In genomic region chr9:102828604-102829003, GRCm38 (mm10) we compare ENCODE assay signal across 25 mouse cellular contexts. TPM values are rescaled to one million over a fixed set of nuclear protein-coding genes. Genes with fewer than 3 reads are reported as not detected.
DNase-seq lines count a peak whose midpoint lies in the region; ATAC-seq and TF ChIP-seq lines count a peak whose summit lies in the region.
"Had no signal": no experiment of that assay in that cellular context is flagged by ENCODE, and none has a peak within 500 bp of the region (broad histone marks: within the 10 kb centered on the region; RNA-seq: fewer than 3 reads in every experiment).

No protein-coding gene starts in this region.

- no peak overlapping the region for H3K27ac ChIP-seq in MEL (ENCODE audit: control insufficient read depth, low read depth, low read length)
- peak overlapping the region; percentile 30; the same call in 1 of the 2 replicates for H3K27ac ChIP-seq in liver, embryonic 12.5 days
- no peak overlapping the region for H3K27ac ChIP-seq in liver, embryonic 15.5 days (replicated peaks)
- H3K27ac ChIP-seq: forebrain, embryonic 10.5 days; forebrain, embryonic 13.5 days; hindbrain, embryonic 12.5 days had no signal

- no peaks in the 10 kb centered on the region for H3K79me2 ChIP-seq in MEL (ENCODE audit: control insufficient read depth, insufficient read depth, low read length, poor library complexity)

- peaks cover 6 to 11% of the 10 kb centered on the region in 2 experiments for H3K4me1 ChIP-seq in MEL (ENCODE audit: control insufficient read depth in 1 of 2, insufficient read depth in 2 of 2, low read length in 2 of 2)
- H3K4me1 ChIP-seq in liver, embryonic 12.5 days, result peaks cover 24% of the 10 kb centered on the region
- peaks cover 7% of the 10 kb centered on the region; the same call in 1 of the 2 replicates for H3K4me1 ChIP-seq in liver, embryonic 15.5 days (replicated peaks)
- H3K4me1 ChIP-seq: forebrain, embryonic 13.5 days; hindbrain, embryonic 12.5 days had no signal

- no peak for TF ChIP-seq CTCF in MEL (IDR thresholded peaks at IDR 0.05 in 2 of 3, conservative IDR thresholded peaks at IDR 0.05 in 1 of 3; ENCODE audit: control insufficient read depth in 1 of 3, insufficient read depth in 1 of 3, low read depth in 2 of 3, low read length in 3 of 3, poor library complexity in 1 of 3, severe bottlenecking in 1 of 3)

- peak; percentile 59 for DNase-seq in MEL (ENCODE audit: low read depth, low spot score)
- DNase-seq in adrenal gland, adult (ENCODE audit: inconsistent age in 2 of 2, low spot score in 1 of 2), result no peak
- DNase-seq in urinary bladder, postnatal 10 days (ENCODE audit: low spot score), result no peak
- DNase-seq in embryo, embryonic 9.5 days (ENCODE audit: extremely low spot score), result no peak
- DNase-seq in urinary bladder, adult 2 months (ENCODE audit: low spot score), result no peak
- DNase-seq: adrenal gland, adult 2 months; adrenal gland, postnatal 14 days; B cell, adult 2 months; cerebellum, adult 11 months; cerebellum, adult 2 months; cerebellum, adult 9-11 months; cerebellum, postnatal 25 days; embryo, embryonic 11 days; gastrocnemius, postnatal 10 days; heart, adult 11 months had no signal

- H3K9ac ChIP-seq in MEL (ENCODE audit: control insufficient read depth, low read depth, low read length, poor library complexity, severe bottlenecking), result no peak overlapping the region
- no peak overlapping the region for H3K9ac ChIP-seq in liver, embryonic 12.5 days
- H3K9ac ChIP-seq in liver, embryonic 15.5 days, result no peak overlapping the region
- H3K9ac ChIP-seq: forebrain, embryonic 13.5 days; hindbrain, embryonic 12.5 days had no signal

- peaks cover 0 to 2% of the 10 kb centered on the region in 2 experiments; a peak in 2 of 4 replicates for H3K27me3 ChIP-seq in MEL (ENCODE audit: control insufficient read depth in 1 of 2, insufficient read depth in 2 of 2, low read length in 2 of 2)
- H3K27me3 ChIP-seq in liver, embryonic 12.5 days (replicated peaks), result 0 out of 2 replicates have a peak, but pooled peaks cover 5% of the 10 kb centered on the region
- H3K27me3 ChIP-seq in liver, embryonic 15.5 days, result peaks cover 7% of the 10 kb centered on the region; the same call in 1 of the 2 replicates
- H3K27me3 ChIP-seq: forebrain, embryonic 13.5 days; Patski had no signal

- peak; percentile 89 for ATAC-seq in liver, embryonic 12.5 days
- ATAC-seq in liver, embryonic 15.5 days (ENCODE audit: insufficient read depth), result peak; percentile 70
- peak; percentile 50 for ATAC-seq in megakaryocyte progenitor cell, adult 5-6 weeks (replicated peaks; ENCODE audit: poor library complexity)
- ATAC-seq: forebrain, embryonic 13.5 days; forebrain, embryonic 16.5 days; hindbrain, embryonic 16.5 days; Patski had no signal

- H3K9me3 ChIP-seq in MEL (replicated peaks; ENCODE audit: insufficient read depth, low read length), result no peaks in the 10 kb centered on the region
- H3K9me3 ChIP-seq in liver, embryonic 12.5 days (replicated peaks), result no peaks in the 10 kb centered on the region
- H3K9me3 ChIP-seq in liver, embryonic 15.5 days (replicated peaks), result no peaks in the 10 kb centered on the region
- H3K9me3 ChIP-seq: forebrain, embryonic 10.5 days; forebrain, embryonic 13.5 days; hindbrain, embryonic 12.5 days had no signal

- no peak for TF ChIP-seq POLR2A in MEL (IDR thresholded peaks at IDR 0.05; ENCODE audit: control insufficient read depth in 1 of 2, insufficient read depth in 1 of 2, low read depth in 1 of 2, low read length in 2 of 2, poor library complexity in 1 of 2)

- peak; percentile 56 to 64 for TF ChIP-seq EP300 in MEL (IDR thresholded peaks at IDR 0.05; ENCODE audit: low read depth in 1 of 2, low read length in 2 of 2)

- H3K4me3 ChIP-seq in MEL (ENCODE audit: control insufficient read depth in 1 of 2, insufficient read depth in 1 of 2, low read depth in 2 of 2, low read length in 2 of 2), result no peak overlapping the region
- H3K4me3 ChIP-seq in liver, embryonic 12.5 days, result no peak overlapping the region
- no peak overlapping the region for H3K4me3 ChIP-seq in liver, embryonic 15.5 days (replicated peaks)
- H3K4me3 ChIP-seq: forebrain, embryonic 10.5 days; forebrain, embryonic 13.5 days; hindbrain, embryonic 12.5 days had no signal

- TF ChIP-seq RAD21 in MEL (IDR thresholded peaks at IDR 0.05; ENCODE audit: low read depth, low read length), result no peak

- no peak overlapping the region for H3K4me2 ChIP-seq in liver, embryonic 12.5 days
- no peak overlapping the region for H3K4me2 ChIP-seq in liver, embryonic 15.5 days
- H3K4me2 ChIP-seq: forebrain, embryonic 13.5 days; heart, embryonic 11.5 days; hindbrain, embryonic 12.5 days had no signal

- WGBS in liver, embryonic 12.5 days (ENCODE audit: insufficient replicate concordance), result 34% methylated on average over 7 of the region's 7 CpGs
- WGBS in liver, embryonic 15.5 days (ENCODE audit: insufficient replicate concordance), result 39% methylated on average over 7 of the region's 7 CpGs

- H3K36me3 ChIP-seq in MEL (ENCODE audit: control insufficient read depth in 1 of 2, insufficient read depth in 2 of 2, low read length in 2 of 2), result peaks cover 0 to 15% of the 10 kb centered on the region in 2 experiments; a peak in 2 of 4 replicates
- no peaks in the 10 kb centered on the region for H3K36me3 ChIP-seq in liver, embryonic 12.5 days
- no peaks in the 10 kb centered on the region for H3K36me3 ChIP-seq in liver, embryonic 15.5 days (replicated peaks)
- H3K36me3 ChIP-seq: forebrain, embryonic 10.5 days; hindbrain, embryonic 12.5 days had no signal

TF ChIP-seq in MEL, 35 proteins besides CTCF, POLR2A, EP300 and RAD21 (continues in another document):
- TF ChIP-seq CHD2 (IDR thresholded peaks at IDR 0.05; ENCODE audit: low read length) (no peak), MYC (IDR thresholded peaks at IDR 0.05; ENCODE audit: low read depth, low read length) (no peak), MEF2A (IDR thresholded peaks at IDR 0.05; ENCODE audit: extremely low read depth, insufficient replicate concordance, low read depth, low read length, poor library complexity, severe bottlenecking) (no peak), MAFK (IDR thresholded peaks at IDR 0.05; ENCODE audit: borderline replicate concordance, low read depth, low read length) (no peak), GATA1 (IDR thresholded peaks at IDR 0.05; ENCODE audit: low read depth, low read length) (no peak), ZNF384 (IDR thresholded peaks at IDR 0.05; ENCODE audit: low read depth, low read length) (no peak), POLR2AphosphoS2 (IDR thresholded peaks at IDR 0.05; ENCODE audit: low read length) (no peak), UBTF (IDR thresholded peaks at IDR 0.05; ENCODE audit: borderline replicate concordance, insufficient read depth, low read depth, low read length) (no peak), KAT2A (conservative IDR thresholded peaks at IDR 0.05; ENCODE audit: low read depth, low read length) (no peak), RCOR1 (IDR thresholded peaks at IDR 0.05; ENCODE audit: low read depth, low read length) (no peak), ETS1 (IDR thresholded peaks at IDR 0.05; ENCODE audit: low read depth, low read length) (peak; percentile 60; the same call in 1 of the 2 replicates), ZC3H11A (IDR thresholded peaks at IDR 0.05; ENCODE audit: low read depth, low read length) (no peak), TBP (IDR thresholded peaks at IDR 0.05; ENCODE audit: low read depth, low read length) (0 out of 2 replicates have a peak, but pooled peaks have one; percentile 9), SMC3 (IDR thresholded peaks at IDR 0.05; ENCODE audit: low read depth, low read length) (no peak), GABPA (IDR thresholded peaks at IDR 0.05; ENCODE audit: low read depth, low read length) (no peak), MXI1 (IDR thresholded peaks at IDR 0.05; ENCODE audit: low read depth, low read length) (no peak), ELF1 (IDR thresholded peaks at IDR 0.05; ENCODE audit: low read depth, low read length) (no peak), BHLHE40 (IDR thresholded peaks at IDR 0.05; ENCODE audit: borderline replicate concordance, low read depth, low read length) (no peak), NRF1 (IDR thresholded peaks at IDR 0.05; ENCODE audit: insufficient read depth, low read depth, low read length, poor library complexity, severe bottlenecking) (no peak), POLR2AphosphoS5 (IDR thresholded peaks at IDR 0.05; ENCODE audit: borderline replicate concordance, low read depth, low read length) (no peak; the same call in 1 of the 2 replicates), MYB (IDR thresholded peaks at IDR 0.05; ENCODE audit: low read depth, low read length) (peak; percentile 11; the same call in 1 of the 2 replicates), MAX (IDR thresholded peaks at IDR 0.05; ENCODE audit: low read length) (no peak), USF2 (IDR thresholded peaks at IDR 0.05; ENCODE audit: borderline replicate concordance in 1 of 2, insufficient read depth in 1 of 2, low read depth in 1 of 2, low read length in 2 of 2) (no peak), CHD1 (IDR thresholded peaks at IDR 0.05; ENCODE audit: low read depth, low read length) (no peak), JUND (IDR thresholded peaks at IDR 0.05; ENCODE audit: low read depth, low read length) (no peak), HCFC1 (IDR thresholded peaks at IDR 0.05; ENCODE audit: low read depth, low read length) (no peak), MAZ (IDR thresholded peaks at IDR 0.05; ENCODE audit: low read depth, low read length) (no peak), E2F4 (IDR thresholded peaks at IDR 0.05; ENCODE audit: borderline replicate concordance, low read depth, low read length) (no peak), TCF12 (IDR thresholded peaks at IDR 0.05; ENCODE audit: low read depth, low read length) (peak; percentile 83), NELFE (IDR thresholded peaks at IDR 0.05; ENCODE audit: low read depth, low read length) (no peak), USF1 (IDR thresholded peaks at IDR 0.05; ENCODE audit: low read depth, low read length) (no peak), ZMIZ1 (IDR thresholded peaks at IDR 0.05; ENCODE audit: low read depth, low read length) (no peak), TAL1 (IDR thresholded peaks at IDR 0.05; ENCODE audit: low read length) (peak; percentile 74), SIN3A (IDR thresholded peaks at IDR 0.05; ENCODE audit: low read length) (no peak)

RNA-seq across cellular contexts. Expression of gene Ryk, which starts 6.1 kb away (rescaled TPM):
- 43.8 and 46.0 TPM in 2 replicates for total RNA-seq in MEL (2012; rRNA removed)
- 10 to 100 TPM; 46.4 to 47.3 TPM for polyA plus RNA-seq in MEL (2012; ENCODE audit: insufficient read depth in 1 of 2, insufficient read length in 2 of 2, low read depth in 1 of 2, low replicate concordance in 2 of 2, missing spikeins in 1 of 2)
- 8.3 and 8.4 TPM in 2 replicates for polyA plus RNA-seq in liver, embryonic 12.5 days (2016; fragmentation: Nextera tagmentation; extraction: Ambion mirVana)
- polyA plus RNA-seq in liver, embryonic 15.5 days (2015; fragmentation: Nextera tagmentation; extraction: Ambion mirVana), result 3.8 and 4.9 TPM in 2 replicates
- total RNA-seq in megakaryocyte progenitor cell, adult 5-6 weeks (2015), result 1.3 and 1.6 TPM in 2 replicates
- total RNA-seq in megakaryocyte progenitor cell, adult 5-6 weeks (2017), result 0.54 and 2.8 TPM in 2 replicates
- 69.2 and 78.7 TPM in 2 replicates for polyA plus RNA-seq in urinary bladder, adult 2 months (2012; rRNA removed)
